Mouse (Mus musculus): ENCODE results near the gene Rasgef1c.

- TF ChIP-seq CTCF (IDR thresholded peaks at IDR 0.05; ENCODE audit: borderline replicate concordance, control insufficient read depth, extremely low read depth, insufficient read depth, low read length, poor library complexity), result no peak
- TF ChIP-seq POLR2A (IDR thresholded peaks at IDR 0.05; ENCODE audit: control insufficient read depth, extremely low read depth, insufficient read depth, low read length, poor library complexity), result no peak
Measured at GRCm38 (mm10) chr11:50018848-50019247, 117.2 kb downstream of the Rasgef1c start.
